15 mouse cellular contexts compared by ENCODE assay signal in genomic region chr5:105305671-105306070, GRCm38 (mm10). TPM values are rescaled to one million over a fixed set of nuclear protein-coding genes. Genes with fewer than 3 reads are reported as not detected.
DNase-seq lines count a peak whose midpoint lies in the region; ATAC-seq lines count a peak whose summit lies in the region.
"Had no signal": no experiment of that assay in that cellular context is flagged by ENCODE, and none has a peak within 500 bp of the region (broad histone marks: within the 10 kb centered on the region; RNA-seq: fewer than 3 reads in every experiment).

No protein-coding gene starts in this region.

- peak; percentile 15 for DNase-seq in CD4-positive helper T cell, adult 2 months (ENCODE audit: low read depth, low spot score)
- DNase-seq in adrenal gland, postnatal 14 days: peak; percentile 5
- DNase-seq in induced T-regulatory cell, adult 2 months (ENCODE audit: low read depth): peak; percentile 52
- DNase-seq in thymus, adult 18-20 months: peak; percentile 19 to 40
- peak; percentile 49 for DNase-seq in thymus, postnatal 14 days
- DNase-seq in thymus, postnatal 36 days: peak; percentile 44 to 54

- peak; percentile 30 for ATAC-seq in CD4-positive, CD25-positive, alpha-beta regulatory T cell, adult 4 months

RNA-seq across cellular contexts. Expression of gene Gbp6, which starts 12.2 kb away (rescaled TPM):
- 100 to 1,000 TPM; 164 to 204 TPM for polyA plus RNA-seq in CD4-positive, CD25-positive, alpha-beta regulatory T cell, adult 4 months (2017; shearing (Covaris generic))
- 5.7 and 6.0 TPM in 2 replicates for total RNA-seq in adrenal gland, postnatal 14 days (2021)
- total RNA-seq: ES-E14 had no signal
- polyA plus RNA-seq: erythroblast, embryonic 14.5 days had no signal

RNA-seq across cellular contexts. Expression of gene Gm43302, which starts 12.2 kb away (rescaled TPM):
- polyA plus RNA-seq in CD4-positive, CD25-positive, alpha-beta regulatory T cell, adult 4 months (2017; shearing (Covaris generic)): 1 to 10 TPM; 3.1 to 7.1 TPM
- 0.22 TPM in 1 of 2 replicates, not detected in the other for total RNA-seq in adrenal gland, postnatal 14 days (2021)
- total RNA-seq: common myeloid progenitor, adult 5-6 weeks; ES-E14; MEL had no signal
- polyA plus RNA-seq: embryonic facial prominence, embryonic 11.5 days; embryonic facial prominence, embryonic 13.5 days; erythroblast, embryonic 14.5 days; forebrain, embryonic 10.5 days; forebrain, embryonic 12.5 days had no signal

Comparison
In these comparisons a context has a peak if more than half of its experiments do, and no peak if none do; other contexts are left out.
1. Peak in every context shown above with its lines: DNase-seq and ATAC-seq.